Mouse (Mus musculus): ENCODE measurements around the gene Hjurp.
"Not testable (repeated sequence)": the region's sequence is repeated elsewhere in the genome, so short reads cannot be mapped to it uniquely, and the experiment has no call there.

Hjurp gene

DNA sequence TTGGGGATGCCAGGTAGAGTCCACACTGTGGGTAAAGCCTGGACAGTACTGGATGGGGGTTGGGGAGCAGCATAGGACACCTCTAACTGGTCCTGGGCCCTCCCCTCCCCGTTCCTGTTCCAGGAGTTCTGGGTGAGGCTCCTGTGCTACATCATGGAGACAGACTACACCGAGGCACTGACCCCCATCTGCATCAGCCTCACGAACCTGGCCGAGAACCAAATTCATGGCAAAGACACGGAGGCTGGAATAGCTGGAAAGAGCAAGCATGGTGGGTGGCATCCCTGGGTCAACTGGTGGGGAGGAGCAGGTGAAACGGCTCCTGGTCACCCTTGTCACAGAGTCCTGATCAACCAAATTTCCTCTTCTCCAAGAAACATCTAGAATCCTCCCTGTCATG is 38.7 kb downstream of the Hjurp start:
- no peak for DNase-seq (ENCODE audit: low read depth, low spot score)

DNA sequence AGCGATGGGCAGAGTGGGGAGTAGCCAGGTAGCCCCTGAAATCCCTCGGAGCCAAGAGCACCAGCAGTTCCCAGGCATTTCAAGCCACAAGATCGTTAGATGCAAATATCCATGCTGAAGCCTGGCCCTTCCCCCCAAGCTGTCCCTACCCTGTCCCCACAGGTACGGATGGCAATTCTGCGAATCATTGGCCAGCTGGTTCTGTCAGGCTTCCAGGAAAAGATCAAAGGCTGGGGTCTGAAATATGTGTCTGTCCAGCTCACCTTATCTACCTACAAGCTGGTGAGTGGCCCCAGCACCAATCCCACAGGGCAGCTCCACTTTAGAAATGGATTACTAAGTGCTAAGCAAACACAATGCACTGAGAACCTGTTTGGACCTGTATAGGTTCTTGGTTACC is 40.1 kb downstream of the Hjurp start:
- no peak for DNase-seq (ENCODE audit: low read depth, low spot score)

DNA sequence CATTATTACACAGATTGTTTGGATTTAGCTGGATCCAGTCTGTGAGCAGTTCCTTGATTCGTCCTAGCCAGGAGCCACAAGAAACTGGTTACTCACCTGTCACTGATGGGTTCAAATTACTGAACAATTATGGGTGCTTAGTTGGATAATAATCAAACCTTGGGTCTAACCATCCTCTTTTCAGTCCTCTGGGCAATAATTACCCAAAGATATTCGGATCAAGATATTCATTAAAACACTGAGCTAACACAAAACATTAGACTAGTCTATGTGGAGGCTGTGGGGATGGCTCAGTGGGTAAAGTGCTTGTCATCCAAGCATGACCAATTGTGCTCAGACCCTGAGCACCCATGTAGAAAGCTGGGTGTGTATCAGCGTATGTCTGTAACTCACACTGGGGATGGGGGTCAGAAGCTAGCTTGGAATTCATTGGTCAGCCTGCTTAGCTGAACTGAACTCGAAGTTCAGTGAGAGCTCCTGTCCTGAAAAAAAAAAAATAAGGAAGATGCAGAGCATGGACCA is 41.5 kb downstream of the Hjurp start:
- no peak for DNase-seq (ENCODE audit: low read depth, low spot score)

DNA sequence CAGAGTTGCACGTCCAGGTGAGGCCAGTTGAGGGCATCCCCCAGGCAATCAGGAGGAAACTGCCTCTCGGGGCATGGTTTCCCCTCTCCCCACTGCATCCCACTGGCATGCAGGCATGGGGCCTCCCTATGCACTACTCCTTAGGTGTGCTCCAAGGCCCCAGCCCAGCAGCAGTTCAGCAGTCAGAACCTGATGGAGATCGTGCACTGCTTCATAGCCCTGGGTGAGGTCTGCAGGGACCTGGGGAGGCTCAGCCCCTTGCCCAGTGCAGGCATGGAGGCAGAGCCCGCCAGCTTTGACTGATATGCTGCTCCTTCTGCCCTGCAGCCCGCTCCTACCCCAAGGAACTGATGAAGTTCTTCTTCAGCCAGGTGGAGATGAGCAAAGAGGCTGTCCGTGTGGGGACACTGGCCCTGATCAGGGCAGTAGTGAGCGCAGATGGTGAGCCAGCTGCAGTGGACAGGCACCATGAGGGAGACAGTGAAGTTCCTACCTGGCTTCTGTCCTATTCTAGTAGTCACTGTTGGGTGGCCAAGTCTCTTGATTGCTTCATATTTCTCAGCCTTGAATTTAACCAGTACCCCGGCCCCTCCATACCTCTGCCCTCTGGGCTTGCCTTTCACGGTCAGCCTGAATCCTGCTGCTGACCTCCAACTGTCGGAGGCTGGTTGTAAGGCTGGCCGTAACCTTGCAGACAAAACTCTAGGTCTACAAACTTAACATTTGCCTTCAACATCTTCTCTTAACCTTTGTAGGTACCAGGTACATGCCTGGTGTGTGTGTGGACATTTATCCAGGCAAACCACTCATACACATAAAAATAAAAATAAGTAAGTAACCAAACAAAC is 42.2 kb downstream of the Hjurp start:
- no peak for DNase-seq (ENCODE audit: low read depth, low spot score)

DNA sequence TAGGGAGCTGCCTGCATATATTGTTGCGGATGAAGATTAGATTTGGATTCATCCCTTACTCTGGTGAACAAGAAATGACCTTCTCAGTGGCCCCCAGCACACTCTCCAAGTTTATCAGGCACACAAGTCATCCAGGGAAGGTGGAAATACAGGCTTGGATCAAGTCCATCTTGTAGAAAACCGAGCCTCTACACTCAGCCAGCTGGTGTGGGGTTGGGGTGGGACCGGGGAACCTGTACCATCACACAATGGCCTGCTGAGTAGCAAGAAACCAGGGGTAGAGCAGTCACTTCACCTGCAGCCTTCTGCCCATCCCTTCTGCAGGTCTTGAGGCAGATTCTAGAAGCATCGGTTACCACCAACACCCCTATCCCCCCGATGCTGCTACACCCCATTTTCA is 42.8 kb downstream of the Hjurp start:
- no peak for DNase-seq (ENCODE audit: low read depth, low spot score)

DNA sequence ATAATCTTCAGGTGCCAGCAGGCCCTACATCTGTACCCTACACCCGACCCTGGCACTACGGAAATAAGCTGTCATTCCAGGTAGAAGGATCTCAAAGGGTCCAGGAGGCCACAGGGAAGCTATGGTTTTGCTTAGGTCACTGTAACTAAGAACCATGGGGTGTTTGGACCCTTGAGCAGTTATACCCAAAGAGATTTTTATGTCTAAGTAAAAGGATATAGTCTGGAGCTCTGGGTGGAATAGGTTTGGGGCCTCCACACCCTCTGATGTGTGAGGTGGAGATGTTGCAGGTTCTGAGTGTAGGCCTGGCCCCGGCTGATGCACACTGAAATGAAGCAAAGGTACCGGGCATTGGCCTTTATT is 43.2 kb downstream of the Hjurp start:
- DNase-seq (ENCODE audit: low read depth, low spot score), result no peak

DNA sequence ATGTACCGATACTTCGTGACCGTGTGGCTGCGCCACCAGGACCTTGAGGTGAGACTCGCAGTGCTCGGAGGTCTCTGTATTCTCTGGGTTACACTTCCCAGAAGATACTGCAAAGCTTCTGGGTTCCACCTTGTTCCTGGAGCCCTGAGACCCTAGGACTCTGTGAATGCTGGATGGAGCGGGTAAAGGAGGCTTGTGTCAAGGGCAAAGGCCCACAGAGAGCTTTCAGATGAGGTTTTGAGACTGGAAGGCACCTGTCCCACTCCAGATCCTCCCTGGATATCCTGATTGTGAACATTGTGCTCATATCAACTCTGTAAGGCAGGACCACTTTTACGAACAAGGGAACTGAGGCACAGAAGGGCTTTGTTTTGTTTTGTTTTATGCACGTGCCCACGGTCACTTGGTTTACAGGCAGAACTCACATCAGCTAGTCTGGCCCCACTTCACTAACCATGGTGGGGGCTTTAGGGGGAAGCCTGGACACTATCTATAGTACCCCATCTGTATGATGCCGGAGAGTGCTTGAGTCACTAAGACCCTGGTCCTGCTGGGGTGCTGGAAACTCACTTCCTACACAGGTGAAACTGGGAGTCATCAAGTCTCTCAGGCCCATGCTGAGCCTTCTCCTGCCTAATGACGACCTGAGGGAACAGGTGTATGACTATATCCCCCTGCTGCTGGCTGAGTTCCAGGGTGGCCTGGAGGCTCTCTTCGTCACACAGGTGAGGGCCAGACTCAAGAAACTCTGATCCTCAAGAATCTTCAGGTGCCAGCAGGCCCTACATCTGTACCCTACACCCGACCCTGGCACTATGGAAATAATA is 43.8 kb downstream of the Hjurp start:
- DNase-seq (ENCODE audit: low read depth, low spot score), result no peak

DNA sequence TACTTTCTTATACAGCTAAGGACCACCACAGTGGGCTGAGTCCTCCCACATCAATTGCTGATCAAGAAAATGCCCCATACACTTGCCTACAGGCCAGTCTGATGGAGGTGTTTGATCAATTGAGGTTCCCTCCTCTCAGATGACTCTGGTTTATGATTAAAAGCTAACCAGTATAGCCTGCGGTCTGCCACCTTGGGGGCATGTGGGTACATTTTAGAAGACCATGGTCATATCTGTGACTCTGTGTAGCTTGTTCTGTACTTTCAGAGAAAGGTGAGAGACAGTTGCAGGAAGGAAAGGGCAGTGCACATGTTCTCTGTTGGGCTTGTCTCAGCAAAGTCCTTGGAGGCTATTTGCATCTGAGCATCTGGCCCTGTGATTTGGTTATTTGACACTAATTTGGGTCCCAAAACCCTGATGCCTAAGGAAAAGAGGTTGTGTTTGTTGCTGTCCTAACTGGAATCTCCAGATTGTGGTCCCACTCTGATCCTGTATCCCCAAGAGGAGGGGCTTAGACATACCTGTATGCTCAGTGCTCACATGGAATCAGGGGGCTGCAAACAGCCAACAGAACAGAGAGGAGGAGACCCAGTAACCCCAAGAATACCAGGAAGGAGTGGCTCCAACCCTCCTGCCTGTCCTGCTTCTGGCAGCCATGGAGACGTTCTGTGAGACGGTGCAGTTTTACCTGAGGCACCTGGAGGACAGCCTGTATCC is 44.6 kb downstream of the Hjurp start:
- no peak for DNase-seq (ENCODE audit: low read depth, low spot score)

DNA sequence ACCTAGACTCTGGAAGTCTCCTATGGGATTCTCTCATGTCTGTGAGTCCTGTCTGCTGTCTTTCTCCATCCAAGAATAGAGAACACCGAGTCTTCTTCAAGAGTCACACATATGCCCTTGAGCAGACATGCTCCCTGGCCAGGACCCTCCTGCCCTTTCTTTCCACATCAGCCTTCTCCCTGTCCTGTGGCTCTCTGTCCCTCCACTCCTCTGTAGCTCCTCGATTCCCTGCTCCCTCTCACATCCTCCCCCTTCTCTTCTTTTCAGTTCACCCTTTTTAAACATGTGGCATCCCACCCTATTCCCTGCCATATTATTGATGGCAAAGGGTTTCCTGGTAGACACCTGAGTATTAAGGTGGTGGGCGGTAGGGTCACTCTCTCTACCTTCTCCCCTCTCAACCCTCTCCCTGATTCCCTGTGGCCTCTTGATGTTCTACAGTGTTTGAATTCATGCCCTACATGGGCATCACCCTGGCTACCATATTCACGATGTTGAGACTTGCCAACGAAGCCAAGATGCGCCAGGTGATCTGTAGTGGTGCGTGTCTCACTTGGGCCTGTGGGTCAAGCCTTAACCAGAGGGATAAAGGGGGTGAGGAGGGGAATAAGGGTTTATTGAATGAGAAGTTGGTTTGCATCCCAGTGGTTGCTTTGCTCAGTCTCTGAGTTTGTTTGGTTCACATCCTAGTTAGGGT is 45.5 kb downstream of the Hjurp start:
- no peak for DNase-seq (ENCODE audit: low read depth, low spot score)

DNA sequence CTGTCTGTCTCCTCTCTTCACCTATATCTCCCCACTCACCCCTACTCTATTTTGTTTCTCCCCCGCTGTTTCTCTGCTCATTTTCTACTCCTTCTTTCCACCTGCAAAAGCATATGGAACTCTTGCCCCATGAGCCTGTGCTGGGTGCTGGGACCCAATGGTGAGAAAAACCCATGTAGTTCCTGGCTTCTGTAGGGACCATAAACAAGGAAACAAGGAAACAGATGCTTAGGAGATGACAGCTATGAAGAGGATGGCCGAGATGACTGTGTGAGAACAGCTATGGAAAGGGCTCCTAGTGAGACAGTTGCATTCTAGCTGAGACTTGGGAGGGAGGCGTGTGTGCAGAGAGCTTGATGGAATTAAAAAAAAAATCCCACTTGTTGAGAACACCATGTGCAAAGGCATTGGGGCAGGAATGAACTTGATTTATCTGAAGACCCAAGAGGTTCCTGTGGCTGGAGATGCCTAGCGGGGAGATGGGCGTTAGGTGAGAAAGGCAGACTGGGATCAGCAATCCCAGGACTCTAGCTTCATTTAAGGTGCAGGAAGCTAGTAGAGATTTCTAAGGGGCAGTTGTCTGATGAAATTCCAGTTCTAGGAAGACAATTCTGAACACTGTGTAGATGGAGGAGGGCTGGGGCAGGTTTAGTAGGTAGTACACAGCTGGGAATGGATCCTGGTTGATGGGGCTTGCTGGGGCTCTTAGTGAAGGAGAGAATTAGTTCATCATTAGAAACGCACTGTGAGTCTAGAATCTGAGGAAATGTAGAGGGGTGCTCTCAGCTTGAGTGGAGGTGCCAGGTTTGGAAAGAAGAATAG is 46.2 kb downstream of the Hjurp start:
- no peak for DNase-seq (ENCODE audit: low read depth, low spot score)

DNA sequence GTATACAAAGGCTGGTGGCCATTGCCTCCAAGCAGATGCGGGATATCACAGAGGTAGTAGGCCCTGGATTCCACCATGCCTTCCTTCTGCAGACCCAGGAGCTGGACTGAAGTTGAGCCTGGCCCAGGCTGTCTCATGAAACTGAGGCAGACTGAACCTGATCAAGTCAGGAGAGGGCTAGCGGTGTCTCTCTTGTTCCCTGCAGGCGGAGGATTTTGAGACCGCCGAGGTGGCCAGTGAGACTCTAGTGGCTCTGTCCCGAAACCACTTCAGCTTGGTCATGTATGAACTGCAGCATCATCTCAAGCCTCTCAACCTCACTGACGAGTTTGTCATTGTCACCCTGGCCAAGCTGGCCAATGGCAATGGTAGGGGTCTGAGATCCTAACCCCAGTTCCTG is 47.0 kb downstream of the Hjurp start:
- DNase-seq (ENCODE audit: low read depth, low spot score), result no peak

DNA sequence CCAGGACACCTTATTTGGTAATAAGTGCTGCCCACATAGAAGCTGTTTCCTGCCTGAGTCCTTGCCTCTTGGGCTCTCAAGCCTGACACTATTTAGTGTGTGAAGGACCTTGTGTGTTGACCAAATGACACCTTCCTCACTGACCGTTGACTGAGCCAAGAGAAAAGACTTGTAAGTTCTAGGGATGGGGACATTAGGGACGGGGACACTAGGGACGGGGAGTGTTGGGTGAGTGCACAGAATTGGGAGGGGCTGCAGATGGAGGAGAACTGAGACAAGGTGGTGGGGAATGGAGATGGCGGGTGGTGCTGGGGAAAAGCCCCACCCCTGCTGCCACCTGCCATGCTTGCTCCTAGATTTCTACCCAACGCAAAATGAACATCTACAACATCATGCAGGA is 47.4 kb downstream of the Hjurp start:
- no peak for DNase-seq (ENCODE audit: low read depth, low spot score)

DNA sequence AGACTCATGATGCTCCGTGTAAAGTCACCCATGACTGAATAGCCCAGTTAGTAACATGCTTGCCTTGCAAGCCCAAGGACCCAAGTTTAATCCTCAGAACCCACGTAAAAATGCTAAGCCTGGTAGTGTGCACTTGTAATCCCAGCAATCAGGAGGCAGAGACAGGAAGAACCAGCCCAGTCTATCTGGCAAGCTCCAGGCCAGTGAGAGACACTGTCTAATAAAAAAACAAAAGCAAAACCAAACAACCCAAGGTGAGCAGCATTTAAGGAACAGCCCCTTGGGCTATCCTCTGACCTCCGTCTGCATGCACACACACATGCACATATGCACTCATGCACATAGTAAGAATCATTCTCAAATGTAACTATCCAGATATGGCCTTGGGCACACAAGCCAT is 47.9 kb downstream of the Hjurp start:
- no peak for DNase-seq (ENCODE audit: low read depth, low spot score)

DNA sequence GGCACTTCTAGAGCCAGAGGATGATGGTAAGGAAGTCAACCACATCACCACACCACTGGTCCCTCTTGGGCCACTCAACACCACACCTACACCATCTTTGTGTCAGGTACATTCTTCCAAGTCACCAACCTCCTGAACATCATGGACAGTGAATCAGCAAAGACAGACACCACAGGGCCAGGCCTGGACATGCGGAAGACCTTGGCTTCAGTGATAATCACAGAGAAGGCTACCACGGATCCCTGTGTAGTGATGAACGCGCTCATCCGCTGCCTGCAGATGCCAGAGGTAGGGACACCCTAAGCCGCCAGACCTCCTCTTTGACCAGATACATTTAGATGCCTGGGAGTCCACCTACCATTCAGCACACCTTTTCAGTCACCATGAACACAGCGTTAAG is 49.3 kb downstream of the Hjurp start:
- no peak for DNase-seq (ENCODE audit: low read depth, low spot score)

DNA sequence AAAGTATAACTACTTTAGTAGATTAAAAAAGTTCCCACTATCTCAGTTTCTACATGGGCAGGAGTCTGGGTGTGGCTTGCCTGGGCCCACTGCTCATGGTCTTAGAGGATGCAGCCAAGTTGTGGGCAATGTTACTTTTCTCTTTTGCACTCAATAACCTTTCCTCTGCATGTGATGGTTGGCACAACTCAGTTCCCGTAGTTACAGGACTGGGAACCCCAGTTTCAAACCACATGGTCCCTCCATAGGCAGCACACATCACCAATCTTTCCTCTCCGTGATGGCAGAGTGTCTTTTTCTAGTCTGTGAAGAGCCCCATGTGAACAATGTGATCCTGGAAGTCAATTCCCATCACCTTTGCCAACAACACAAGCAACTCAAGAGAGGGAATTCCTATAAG is 50.0 kb downstream of the Hjurp start:
- DNase-seq (ENCODE audit: low read depth, low spot score), result no peak

DNA sequence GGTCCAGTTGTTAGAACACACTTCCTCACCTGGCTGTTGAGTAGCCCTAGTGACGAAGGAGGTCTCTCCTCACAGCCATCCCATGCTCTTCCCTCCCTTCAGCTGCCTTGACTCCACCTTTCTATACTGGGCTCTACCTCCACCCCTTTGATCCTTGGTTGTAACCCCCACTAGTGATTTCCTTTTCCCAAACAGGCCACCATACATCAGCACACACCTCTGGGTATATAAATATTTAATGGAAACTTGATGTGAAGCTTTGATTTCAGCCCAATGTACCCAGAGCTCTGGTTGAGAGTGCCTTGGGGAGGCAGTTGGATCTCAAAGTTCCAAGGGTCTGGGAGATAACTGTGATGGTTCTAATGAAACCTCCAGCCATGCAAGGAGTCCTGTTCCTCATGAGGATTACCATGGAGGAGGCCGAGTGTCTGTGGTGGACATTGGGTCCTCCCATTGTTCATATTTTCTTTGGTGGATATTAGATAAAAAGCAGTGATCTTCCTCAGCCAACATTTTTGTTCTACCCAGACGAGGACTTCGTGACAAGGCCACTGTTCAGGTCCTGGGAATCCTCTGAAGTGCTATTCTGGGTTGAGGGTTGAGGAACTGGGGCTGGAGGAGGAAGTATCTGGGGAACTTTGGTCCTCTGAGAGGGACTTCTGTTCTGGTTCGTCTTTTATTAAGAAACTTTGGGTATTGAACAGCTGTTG is 50.6 kb downstream of the Hjurp start, which contains the start of gene Mroh2a:
Mroh2a (plus strand) TSS at position 317 of the 710 bp plus-strand sequence.
- no peak for DNase-seq (ENCODE audit: low read depth, low spot score)

DNA sequence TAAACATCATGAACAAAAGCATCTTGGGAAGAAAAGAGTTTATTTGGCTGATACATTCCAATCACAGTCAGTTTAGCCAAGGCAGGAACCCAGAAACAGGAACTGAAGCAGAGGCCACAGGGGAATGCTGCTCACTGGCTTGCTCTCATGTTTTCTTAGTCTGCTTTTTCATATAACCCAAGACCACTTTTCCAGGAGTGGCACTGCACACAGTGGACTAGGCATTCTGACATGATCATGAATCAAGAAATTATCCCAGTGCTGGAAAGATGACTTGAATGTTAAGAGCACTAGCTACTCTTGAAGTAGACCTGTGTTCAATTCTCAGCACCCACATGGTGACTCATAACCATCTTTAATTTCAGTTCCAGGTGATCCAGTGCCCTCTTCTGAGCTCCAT is 51.7 kb downstream of the Hjurp start:
- DNase-seq (ENCODE audit: low read depth, low spot score), result no peak

DNA sequence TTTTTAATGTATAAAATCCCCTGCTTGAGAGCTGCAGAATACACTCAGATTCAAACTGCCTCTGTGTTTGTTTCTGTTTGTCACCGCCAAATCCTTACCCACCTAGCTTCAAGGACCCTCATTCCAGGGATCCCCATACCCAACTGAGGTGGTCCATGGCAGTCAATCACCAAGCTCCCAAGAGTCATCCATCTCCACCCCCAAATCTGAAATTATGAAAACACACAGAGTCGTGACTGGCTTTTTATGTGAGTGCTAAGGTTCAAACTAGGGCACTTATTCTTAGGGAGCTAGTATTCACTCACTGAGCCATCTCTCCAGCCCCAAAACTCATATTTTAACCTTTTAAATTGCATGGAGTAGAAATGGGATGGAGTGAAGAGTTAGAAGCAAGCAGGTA is 52.1 kb downstream of the Hjurp start:
- DNase-seq (ENCODE audit: low read depth, low spot score), result not testable (repeated sequence)

DNA sequence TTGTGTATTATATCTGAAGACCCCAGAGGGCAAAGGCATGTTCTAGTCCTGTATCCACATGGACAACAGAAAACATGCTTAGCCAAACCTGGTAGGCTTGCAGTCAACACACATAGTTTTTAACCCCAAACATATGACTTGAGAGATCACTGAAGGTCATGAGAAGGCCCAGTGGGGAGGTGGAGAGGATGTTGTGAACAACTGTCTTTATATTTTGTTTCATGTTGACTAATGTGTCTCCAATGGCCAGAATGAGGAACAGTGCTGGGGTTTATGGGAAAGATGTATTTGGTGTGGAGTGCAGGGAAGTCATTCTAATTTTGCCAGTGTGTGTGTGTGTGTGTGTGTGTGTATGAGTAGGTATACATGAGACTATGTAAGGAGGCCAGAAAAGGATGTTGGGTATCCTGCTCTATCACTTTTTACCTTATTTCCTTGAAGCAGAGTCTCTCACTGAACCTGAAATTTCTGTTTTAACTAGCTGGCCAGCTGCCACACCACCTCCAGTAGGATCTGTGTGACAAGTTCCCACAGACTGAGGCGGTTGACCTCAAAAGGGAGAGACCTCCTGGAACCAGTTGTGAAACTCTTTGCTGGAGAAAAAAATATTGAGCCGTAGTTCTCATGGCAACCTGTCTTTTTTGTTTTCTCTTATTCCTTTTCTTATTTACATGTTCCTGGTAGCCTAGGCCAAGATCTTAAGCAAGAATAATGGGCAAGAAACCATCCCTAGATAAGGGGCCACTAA is 53.2 kb downstream of the Hjurp start:
- no peak for DNase-seq (ENCODE audit: low read depth, low spot score)

Data from ZHBTc4 (cell line).